Mouse (Mus musculus) effector memory CD4-positive, alpha-beta T cell, adult 5 months (primary cell): ENCODE data around the gene Olfr694. TPM values are rescaled to one million over a fixed set of nuclear protein-coding genes. Genes with fewer than 3 reads are reported as not detected.

Source experiments
- polyA plus RNA-seq: library from polyadenylated mRNA; unstranded; fragments of 100-300 nt; shearing (Covaris generic); gene quantifications from one replicate; pipeline ENCODE4 v1.2.1, GENCODE M21; 2017

Gene Olfr694
- not detected for polyA plus RNA-seq

GRCm38 (mm10) chr7:106691714-106692113 lies at the start of gene Olfr694:
Gene Olfr694 (minus strand): TSS chr7:106691814.

GRCm38 (mm10) chr7:106716296-106716695 lies 24.7 kb upstream of the Olfr694 start, which contains the start of gene Olfr695:
Gene Olfr695 (minus strand): TSS chr7:106716396.

DNA sequence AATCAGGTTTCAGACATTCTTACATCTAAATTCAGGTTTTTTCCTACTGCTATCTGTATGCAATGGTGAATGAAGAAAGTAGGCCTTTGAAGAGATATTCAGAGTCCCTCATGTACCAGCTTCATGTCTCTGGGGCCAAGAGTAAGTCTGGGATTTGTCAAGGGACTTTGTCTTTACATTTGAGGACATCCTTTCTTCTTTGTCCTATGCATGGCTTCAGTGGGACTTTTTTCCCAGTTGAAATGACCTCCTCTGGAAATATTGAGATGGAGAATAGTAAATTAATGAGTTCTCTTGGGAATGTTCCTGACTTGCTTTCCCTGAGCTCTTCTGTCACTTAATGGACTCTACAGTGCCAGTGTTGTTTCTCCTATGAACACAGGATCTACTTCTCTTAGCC lies 11.1 kb downstream of the Olfr694 start, which contains the start of gene Olfr693:
Olfr693 (minus strand) TSS at position 101 of the 400 bp plus-strand sequence.

Other genes with a start within 250 kb of the Olfr694 start
- not detected for gene Olfr693, start 11.2 kb downstream of the Olfr694 start, polyA plus RNA-seq
- gene Olfr695, start 24.6 kb upstream of the Olfr694 start, polyA plus RNA-seq = not detected
- gene Olfr697, start 50.6 kb upstream of the Olfr694 start, polyA plus RNA-seq = not detected
- 0.10 TPM for gene Olfr698, start 63.6 kb upstream of the Olfr694 start, polyA plus RNA-seq
- not detected for gene Olfr699, start 101.4 kb upstream of the Olfr694 start, polyA plus RNA-seq
- not detected for gene Olfr700, start 117.0 kb upstream of the Olfr694 start, polyA plus RNA-seq
- not detected for gene Olfr701, start 122.3 kb upstream of the Olfr694 start, polyA plus RNA-seq
- gene Olfr702, start 142.1 kb upstream of the Olfr694 start, polyA plus RNA-seq = not detected
- not detected for gene Olfr703, start 151.5 kb upstream of the Olfr694 start, polyA plus RNA-seq
- gene Olfr704, start 171.4 kb upstream of the Olfr694 start, polyA plus RNA-seq = not detected
- gene Olfr705, start 185.1 kb upstream of the Olfr694 start, polyA plus RNA-seq = 0.52 TPM
- not detected for gene Olfr706, start 196.3 kb upstream of the Olfr694 start, polyA plus RNA-seq
- gene Olfr707, start 209.4 kb upstream of the Olfr694 start, polyA plus RNA-seq = not detected
- gene Olfr1532-ps1, start 216.2 kb upstream of the Olfr694 start, polyA plus RNA-seq = not detected
- gene Olfr709-ps1, start 240.4 kb upstream of the Olfr694 start, polyA plus RNA-seq = not detected